Mouse (Mus musculus) mesoderm, embryonic 11.5 days (tissue): ENCODE measurements at regions not wholly inside any gene's neighbourhood (a gene's known extent, or its start where the extent isn't known, plus 50 kb on each side); places are given as distances from the start of the nearest gene placed in this dataset.
"Not testable (repeated sequence)": the region's sequence is repeated elsewhere in the genome, so short reads cannot be mapped to it uniquely, and the experiment has no call there.

Source experiments
- DNase-seq: peaks from one replicate; pipeline ENCODE4 v3.0.0-alpha.2; 2012; ENCODE audit warnings: low read depth, low spot score

- DNase-seq: no peak
Observed at GRCm38 (mm10) chr2:18617520-18617919, 54.7 kb upstream of the Commd3 start.

- DNase-seq: no peak
Observed at GRCm38 (mm10) chr2:18609868-18610185, 62.4 kb upstream of the Commd3 start.

GRCm38 (mm10) chr2:18609075-18609867 lies 62.9 kb upstream of the Commd3 start:
- no peak for DNase-seq

- no peak for DNase-seq
Observed at GRCm38 (mm10) chr2:18608260-18609074, 63.7 kb upstream of the Commd3 start.

- DNase-seq: no peak
Observed at GRCm38 (mm10) chr2:18607586-18608259, 64.5 kb upstream of the Commd3 start.

- no peak for DNase-seq
Observed at GRCm38 (mm10) chr2:18607088-18607487, 65.1 kb upstream of the Commd3 start.

GRCm38 (mm10) chr2:18592221-18592620 lies 80.0 kb upstream of the Commd3 start:
- DNase-seq: no peak

- DNase-seq: no peak
Observed at GRCm38 (mm10) chr2:18588232-18588631, 84.0 kb upstream of the Commd3 start.

GRCm38 (mm10) chr2:18587746-18588231 lies 84.4 kb upstream of the Commd3 start:
- peak; percentile 67 for DNase-seq

- peak; percentile 89 for DNase-seq
Observed at GRCm38 (mm10) chr2:18586925-18587724, 85.1 kb upstream of the Commd3 start.

- DNase-seq: no peak
Observed at GRCm38 (mm10) chr2:18585564-18586336, 86.4 kb upstream of the Commd3 start.

GRCm38 (mm10) chr2:18558133-18558532 lies 114.1 kb upstream of the Commd3 start:
- DNase-seq: peak; percentile 49

GRCm38 (mm10) chr2:18547964-18548643 lies 124.1 kb upstream of the Commd3 start:
- peak; percentile 41 for DNase-seq

- no peak for DNase-seq
Observed at GRCm38 (mm10) chr2:18524387-18524786, 131.8 kb upstream of the Dnajc1 start.

GRCm38 (mm10) chr2:18523911-18524310 lies 131.3 kb upstream of the Dnajc1 start:
- DNase-seq: no peak

- DNase-seq: peak; percentile 10
Observed at GRCm38 (mm10) chr2:18513435-18513834, 120.8 kb upstream of the Dnajc1 start.

- DNase-seq: no peak
Observed at GRCm38 (mm10) chr2:18509317-18509716, 116.7 kb upstream of the Dnajc1 start.

GRCm38 (mm10) chr2:18473361-18473771 lies 80.7 kb upstream of the Dnajc1 start:
- peak; percentile 6 for DNase-seq

GRCm38 (mm10) chr2:18460901-18461300 lies 68.3 kb upstream of the Dnajc1 start:
- DNase-seq: no peak

- DNase-seq: not testable (repeated sequence)
Observed at GRCm38 (mm10) chr2:18460281-18460680, 67.7 kb upstream of the Dnajc1 start.
